Mouse (Mus musculus): ENCODE measurements around the gene Upb1. TPM values are rescaled to one million over a fixed set of nuclear protein-coding genes. Genes with fewer than 3 reads are reported as not detected.
"Not testable (repeated sequence)": the region's sequence is repeated elsewhere in the genome, so short reads cannot be mapped to it uniquely, and the experiment has no call there.

Gene Upb1
- polyA plus RNA-seq, 1 experiment from 2014 or later: 0.24 TPM

- 95% methylated on average over 4 of the region's 4 CpGs for WGBS (ENCODE audit: missing documents)
- Histone ChIP-seq H3K36me3 (ENCODE audit: inconsistent target) (no peaks in the 10 kb centered on the region), H3K27ac (no peak overlapping the region), H3K79me2 (ENCODE audit: inconsistent target) (no peaks in the 10 kb centered on the region), H3K4me3 (ENCODE audit: inconsistent target) (no peak overlapping the region)
Observed at GRCm38 (mm10) chr10:75407741-75408140, 6.8 kb downstream of the Upb1 start.

GRCm38 (mm10) chr10:75411343-75412113, 10.6 kb downstream of the Upb1 start:
- not testable (repeated sequence) for H3K27ac ChIP-seq; H3K79me2 ChIP-seq (ENCODE audit: inconsistent target); H3K4me3 ChIP-seq (ENCODE audit: inconsistent target); H3K36me3 ChIP-seq (ENCODE audit: inconsistent target)
- WGBS (ENCODE audit: missing documents): 3% methylated on average over 6 of the region's 10 CpGs

GRCm38 (mm10) chr10:75412114-75413103, 11.5 kb downstream of the Upb1 start:
- 95% methylated on average over 24 of the region's 27 CpGs for WGBS (ENCODE audit: missing documents)
- no peaks in the 10 kb centered on the region for H3K36me3 ChIP-seq (ENCODE audit: inconsistent target)
- no peak overlapping the region for H3K4me3 ChIP-seq (ENCODE audit: inconsistent target)
- H3K27ac ChIP-seq: no peak overlapping the region
- no peaks in the 10 kb centered on the region for H3K79me2 ChIP-seq (ENCODE audit: inconsistent target)

- Histone ChIP-seq H3K4me3 (ENCODE audit: inconsistent target) (no peak overlapping the region), H3K27ac (no peak overlapping the region), H3K36me3 (ENCODE audit: inconsistent target) (no peaks in the 10 kb centered on the region), H3K79me2 (ENCODE audit: inconsistent target) (no peaks in the 10 kb centered on the region)
- 63% methylated on average over 7 of the region's 7 CpGs for WGBS (ENCODE audit: missing documents)
Observed at GRCm38 (mm10) chr10:75414925-75415324, 14.0 kb downstream of the Upb1 start.

GRCm38 (mm10) chr10:75417363-75418042, 16.6 kb downstream of the Upb1 start:
- WGBS (ENCODE audit: missing documents): 93% methylated on average over 8 of the region's 8 CpGs
- H3K27ac ChIP-seq: no peak overlapping the region
- H3K36me3 ChIP-seq (ENCODE audit: inconsistent target): no peaks in the 10 kb centered on the region
- no peaks in the 10 kb centered on the region for H3K79me2 ChIP-seq (ENCODE audit: inconsistent target)
- H3K4me3 ChIP-seq (ENCODE audit: inconsistent target): no peak overlapping the region

- H3K79me2 ChIP-seq (ENCODE audit: inconsistent target): no peaks in the 10 kb centered on the region
- 87% methylated on average over 4 of the region's 4 CpGs for WGBS (ENCODE audit: missing documents)
Observed at GRCm38 (mm10) chr10:75418747-75419146, 17.8 kb downstream of the Upb1 start.

GRCm38 (mm10) chr10:75424498-75424901, 23.6 kb downstream of the Upb1 start:
- Histone ChIP-seq H3K27ac (no peak overlapping the region), H3K4me3 (ENCODE audit: inconsistent target) (no peak overlapping the region), H3K79me2 (ENCODE audit: inconsistent target) (no peaks in the 10 kb centered on the region), H3K36me3 (ENCODE audit: inconsistent target) (no peaks in the 10 kb centered on the region)
- WGBS (ENCODE audit: missing documents): 62% methylated on average over 10 of the region's 10 CpGs

More at GRCm38 (mm10) chr10:75418747-75419146, 17.8 kb downstream of the Upb1 start:
- no peaks in the 10 kb centered on the region for H3K36me3 ChIP-seq (ENCODE audit: inconsistent target)
- no peak overlapping the region for H3K27ac ChIP-seq
- H3K4me3 ChIP-seq (ENCODE audit: inconsistent target): no peak overlapping the region

GRCm38 (mm10) chr10:75428049-75429003, 27.4 kb downstream of the Upb1 start:
- Histone ChIP-seq H3K27ac (no peak overlapping the region), H3K4me3 (ENCODE audit: inconsistent target) (no peak overlapping the region), H3K36me3 (ENCODE audit: inconsistent target) (no peaks in the 10 kb centered on the region), H3K79me2 (ENCODE audit: inconsistent target) (no peaks in the 10 kb centered on the region)
- 87% methylated on average over 13 of the region's 13 CpGs for WGBS (ENCODE audit: missing documents)

GRCm38 (mm10) chr10:75429004-75429380, 28.1 kb downstream of the Upb1 start:
- Histone ChIP-seq H3K79me2 (ENCODE audit: inconsistent target) (no peaks in the 10 kb centered on the region), H3K27ac (no peak overlapping the region), H3K4me3 (ENCODE audit: inconsistent target) (no peak overlapping the region), H3K36me3 (ENCODE audit: inconsistent target) (no peaks in the 10 kb centered on the region)
- WGBS (ENCODE audit: missing documents): 75% methylated on average over 6 of the region's 6 CpGs

GRCm38 (mm10) chr10:75429522-75430146, 28.7 kb downstream of the Upb1 start:
- no peak overlapping the region for H3K4me3 ChIP-seq (ENCODE audit: inconsistent target)
- no peaks in the 10 kb centered on the region for H3K36me3 ChIP-seq (ENCODE audit: inconsistent target)
- no peak overlapping the region for H3K27ac ChIP-seq
- H3K79me2 ChIP-seq (ENCODE audit: inconsistent target): no peaks in the 10 kb centered on the region
- WGBS (ENCODE audit: missing documents): 15% methylated on average over 7 of the region's 7 CpGs

- H3K27ac ChIP-seq: no peak overlapping the region
- H3K36me3 ChIP-seq (ENCODE audit: inconsistent target): no peaks in the 10 kb centered on the region
- no peak overlapping the region for H3K4me3 ChIP-seq (ENCODE audit: inconsistent target)
- no peaks in the 10 kb centered on the region for H3K79me2 ChIP-seq (ENCODE audit: inconsistent target)
- 86% methylated on average over 4 of the region's 5 CpGs for WGBS (ENCODE audit: missing documents)
Observed at GRCm38 (mm10) chr10:75430147-75430537, 29.2 kb downstream of the Upb1 start.

- Histone ChIP-seq H3K36me3 (ENCODE audit: inconsistent target) (no peaks in the 10 kb centered on the region), H3K4me3 (ENCODE audit: inconsistent target) (no peak overlapping the region), H3K79me2 (ENCODE audit: inconsistent target) (no peaks in the 10 kb centered on the region), H3K27ac (no peak overlapping the region)
- WGBS (ENCODE audit: missing documents): 93% methylated on average over 6 of the region's 6 CpGs
Observed at GRCm38 (mm10) chr10:75430633-75431032, 29.7 kb downstream of the Upb1 start.

GRCm38 (mm10) chr10:75436604-75437217, 35.8 kb downstream of the Upb1 start:
- Histone ChIP-seq H3K79me2 (ENCODE audit: inconsistent target) (no peaks in the 10 kb centered on the region), H3K27ac (no peak overlapping the region), H3K36me3 (ENCODE audit: inconsistent target) (no peaks in the 10 kb centered on the region), H3K4me3 (ENCODE audit: inconsistent target) (no peak overlapping the region)
- whole genome bisulfite sequencing (ENCODE audit: missing documents): 20% methylated on average over 3 of the region's 3 CpGs
